Mouse (Mus musculus) kidney, embryonic 16.5 days (tissue): ENCODE results near the gene Ssna1. TPM values are rescaled to one million over a fixed set of nuclear protein-coding genes. Genes with fewer than 3 reads are reported as not detected.
A peak's percentile ranks its signal among the peaks of the same experiment; 100 is the strongest.

Source experiments
- ATAC-seq: fragments of 200-750 bp; cut with Nextera tagmentation; 2 replicates; pipeline ENCODE4 v1.8.0; 2017; ENCODE audit warnings: moderate TSS enrichment; ENCODE audit not compliant: low FRiP score, low TSS enrichment
- H3K27ac ChIP-seq: fragments of 300-500 bp; sonication (generic); 2 replicates; pipeline ENCODE4 v1.5.1; 2014; ENCODE audit warnings: low read length
- H3K27me3 ChIP-seq: fragments of 300-500 bp; sonication (generic); 2 replicates; pipeline ENCODE4 v1.6.1; 2014; ENCODE audit warnings: low read length, control low read depth, mixed read lengths; ENCODE audit not compliant: insufficient read depth
- H3K36me3 ChIP-seq: fragments of 300-500 bp; sonication (generic); 2 replicates; pipeline ENCODE4 v1.6.1; 2014; ENCODE audit warnings: low read length, control low read depth, mixed read lengths; ENCODE audit not compliant: insufficient read depth
- H3K4me1 ChIP-seq: fragments of 300-500 bp; sonication (generic); 2 replicates; pipeline ENCODE4 v1.6.1; 2014; ENCODE audit warnings: low read length, control low read depth, mixed read lengths; ENCODE audit not compliant: insufficient read depth
- H3K4me2 ChIP-seq: fragments of 300-500 bp; sonication (generic); replicated peaks from 2 replicates; pipeline ENCODE4 v1.6.1; 2014; ENCODE audit warnings: low read depth, low read length
- H3K4me3 ChIP-seq: fragments of 300-500 bp; sonication (generic); 2 replicates; pipeline ENCODE4 v1.5.1; 2014; ENCODE audit warnings: mild to moderate bottlenecking, low read length
- H3K9ac ChIP-seq: fragments of 300-500 bp; sonication (generic); replicated peaks from 2 replicates; pipeline ENCODE4 v1.6.1; 2014; ENCODE audit warnings: low read length
- H3K9me3 ChIP-seq: fragments of 300-500 bp; sonication (generic); 2 replicates; pipeline ENCODE4 v1.6.1; 2016; ENCODE audit warnings: low read length, control low read depth
- WGBS: fragments of 180-500 bp; shearing (Covaris S2); extraction: QIAGEN DNeasy Blood & Tissue Kit; methylation state at CpG from one replicate; pipeline ENCODE4 v1.1.7; 2014; 5-methylcytosine and 5-hydroxymethylcytosine counted together
- polyA plus RNA-seq: library from polyadenylated mRNA; unstranded; fragments of >200 nt; fragmentation: Nextera tagmentation; extraction: Ambion mirVana; gene quantifications from 2 replicates; pipeline ENCODE4 v1.2.1, GENCODE M21; 2015

Gene Ssna1
- polyA plus RNA-seq, 1 experiment from 2014 or later = 211 TPM

DNA sequence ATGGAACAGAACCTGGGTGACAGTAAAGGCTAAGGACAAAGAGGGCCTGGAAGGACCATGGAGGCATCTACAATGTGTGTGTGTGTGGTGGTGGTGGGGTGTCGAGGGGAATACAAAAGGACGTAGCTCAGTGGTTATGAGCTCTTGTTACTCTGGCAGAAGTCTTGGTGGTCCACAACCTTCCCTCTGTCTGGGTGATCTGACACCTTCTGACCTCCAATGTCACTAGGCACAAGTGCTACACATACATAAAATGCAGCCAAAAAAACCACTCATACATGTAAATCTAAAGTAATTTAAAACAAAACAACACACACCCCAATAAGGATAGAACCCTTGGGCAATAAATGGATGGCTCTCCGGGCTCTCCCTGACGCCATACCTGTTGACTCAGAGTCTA is 44.8 kb downstream of the Ssna1 start:
- H3K4me2 ChIP-seq = no peak overlapping the region
- ATAC-seq = no peak
- no peak overlapping the region for H3K4me3 ChIP-seq
- no peaks in the 10 kb centered on the region for H3K9me3 ChIP-seq
- no peaks in the 10 kb centered on the region for H3K27me3 ChIP-seq
- 0 out of 2 replicates have a peak, but pooled peaks cover 3% of the 10 kb centered on the region for H3K36me3 ChIP-seq
- no peak overlapping the region for H3K9ac ChIP-seq
- H3K27ac ChIP-seq = no peak overlapping the region
- peaks cover 26% of the 10 kb centered on the region for H3K4me1 ChIP-seq
- 94% methylated on average over 4 of the region's 4 CpGs for WGBS

DNA sequence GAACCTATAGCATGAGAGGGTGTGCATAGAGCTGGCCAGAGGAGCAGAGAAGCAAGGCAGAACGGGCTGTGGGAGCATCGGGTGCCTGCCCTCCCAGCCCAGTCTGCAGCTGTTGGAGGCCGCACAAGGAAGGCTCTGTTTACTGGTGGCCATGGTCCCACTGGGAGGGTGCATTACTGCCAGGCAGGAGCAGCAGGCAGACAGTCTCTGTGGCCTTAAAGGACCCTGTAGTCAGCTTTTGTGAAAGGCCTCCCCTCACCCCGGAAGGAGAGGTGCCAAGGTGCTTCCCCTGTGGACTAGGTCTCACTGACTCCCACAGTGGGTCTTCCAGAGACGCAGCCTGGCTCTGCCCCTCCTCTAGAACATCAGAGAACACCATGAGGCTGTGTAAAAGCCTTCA is 45.4 kb downstream of the Ssna1 start:
- H3K27me3 ChIP-seq = no peaks in the 10 kb centered on the region
- no peak overlapping the region for H3K9ac ChIP-seq
- H3K36me3 ChIP-seq = peaks cover 5% of the 10 kb centered on the region
- H3K4me2 ChIP-seq = no peak overlapping the region
- no peaks in the 10 kb centered on the region for H3K9me3 ChIP-seq
- ATAC-seq = no peak
- peaks cover 26% of the 10 kb centered on the region for H3K4me1 ChIP-seq
- no peak overlapping the region for H3K27ac ChIP-seq
- WGBS = 78% methylated on average over 5 of the region's 5 CpGs
- H3K4me3 ChIP-seq = no peak overlapping the region

DNA sequence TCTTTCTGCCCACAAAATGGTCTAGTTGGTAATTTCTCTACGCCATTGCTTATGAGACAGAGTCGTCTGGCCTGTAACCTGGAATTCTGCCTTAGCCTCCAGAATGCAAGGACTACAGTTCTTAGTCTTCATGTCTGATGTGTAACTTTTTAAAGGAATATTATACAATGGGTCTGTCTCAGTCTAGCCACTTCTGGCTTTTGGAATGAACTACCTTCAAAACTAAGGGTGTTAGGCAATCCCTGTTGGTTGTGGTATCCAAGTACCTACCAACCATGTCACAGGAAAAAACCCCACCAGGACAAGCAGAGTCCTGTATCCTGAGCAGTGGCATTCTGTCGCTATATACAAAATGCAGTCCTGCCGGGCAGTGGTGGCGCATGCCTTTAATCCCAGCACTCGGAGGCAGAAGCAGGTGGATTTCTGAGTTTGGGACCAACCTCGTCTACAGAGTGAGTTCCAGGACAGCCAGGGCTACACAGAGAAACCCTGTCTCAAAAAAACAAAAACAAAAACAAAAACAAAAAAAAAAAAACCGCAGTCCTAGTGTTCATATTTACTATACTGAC is 46.3 kb downstream of the Ssna1 start:
- Histone ChIP-seq H3K4me1 (peaks cover 28% of the 10 kb centered on the region), H3K9ac (peak overlapping the region; percentile 79), H3K4me3 (peak overlapping the region; percentile 85), H3K9me3 (no peaks in the 10 kb centered on the region), H3K4me2 (peak overlapping the region; percentile 53), H3K27ac (peak overlapping the region; percentile 99), H3K27me3 (no peaks in the 10 kb centered on the region), H3K36me3 (peaks cover 14% of the 10 kb centered on the region)
- 79% methylated on average over 8 of the region's 8 CpGs for WGBS
- no peak for ATAC-seq

DNA sequence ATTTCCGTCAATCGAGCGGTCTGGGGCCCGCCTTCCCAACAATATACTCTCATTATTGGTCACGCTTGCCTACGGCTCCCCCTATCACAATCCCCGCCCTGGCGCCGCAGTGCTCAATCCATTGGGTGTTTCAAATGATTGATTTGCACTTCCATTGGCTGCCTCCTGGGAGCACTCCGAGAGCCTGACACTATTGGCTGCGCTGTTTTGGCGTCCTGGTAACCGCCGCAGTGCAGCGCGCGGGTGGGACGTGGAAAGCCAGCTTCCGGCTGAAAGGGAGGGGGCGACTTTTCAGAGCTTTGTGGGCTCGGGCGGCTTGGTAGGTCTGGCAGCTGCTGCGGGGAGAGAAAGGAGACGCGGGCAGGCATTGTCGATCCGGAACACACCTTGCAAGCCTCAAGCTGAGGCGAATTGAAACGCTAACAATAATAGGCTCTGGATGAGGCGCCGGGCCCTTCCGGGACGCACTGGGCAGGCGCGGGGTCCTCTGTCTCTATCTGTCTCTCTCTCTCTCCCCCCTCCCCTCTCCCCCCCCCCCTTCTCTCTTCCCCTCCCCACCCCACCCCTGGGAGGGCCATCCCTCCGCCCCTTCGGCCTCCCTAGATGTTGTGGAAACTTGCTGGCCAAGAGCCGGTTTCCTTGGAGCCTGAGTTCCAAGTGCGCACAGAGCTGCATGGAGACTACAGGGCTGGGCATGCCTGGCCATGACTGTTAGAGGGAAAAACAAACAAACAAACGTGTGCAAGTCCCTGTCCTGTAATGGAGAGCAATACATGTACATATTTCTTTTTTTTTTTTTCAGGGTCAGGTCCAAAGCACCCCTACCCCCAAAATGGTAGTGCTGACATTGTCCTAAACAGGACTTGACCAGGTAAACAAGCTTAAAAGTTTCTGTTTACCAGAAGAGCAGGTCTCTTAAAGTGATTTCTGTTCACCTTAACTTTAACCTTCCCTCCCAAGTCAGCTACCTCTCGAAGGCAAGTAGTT is 47.2 kb downstream of the Ssna1 start:
- Histone ChIP-seq H3K4me3 (peak overlapping the region; percentile 85), H3K4me2 (peak overlapping the region; percentile 53), H3K9ac (peak overlapping the region; percentile 79), H3K27ac (peak overlapping the region; percentile 99), H3K4me1 (peaks cover 28% of the 10 kb centered on the region), H3K27me3 (no peaks in the 10 kb centered on the region), H3K9me3 (no peaks in the 10 kb centered on the region), H3K36me3 (peaks cover 14% of the 10 kb centered on the region)
- 2% methylated on average over 41 of the region's 41 CpGs for WGBS
- peak; percentile 97 for ATAC-seq

DNA sequence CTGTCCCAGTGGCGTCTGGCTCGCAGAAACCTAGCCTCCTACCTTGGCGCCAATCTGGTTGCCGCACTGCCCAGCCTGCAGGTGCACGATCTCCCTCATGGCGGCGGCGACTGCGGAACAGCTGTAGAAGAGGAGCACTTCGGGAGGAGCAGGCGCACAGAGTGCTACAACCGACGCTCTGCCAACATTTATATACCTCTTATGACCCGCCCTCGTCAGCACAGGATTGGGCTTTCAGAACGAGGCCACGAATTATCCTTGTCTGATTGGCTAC is 47.8 kb downstream of the Ssna1 start, which contains the start of gene Tubb4b:
TSS of gene Tubb4b (minus strand) at position 211 of the 274 bp plus-strand sequence.
- Histone ChIP-seq H3K27me3 (no peaks in the 10 kb centered on the region), H3K4me3 (peak within 1 kb of the TSS; percentile 85), H3K4me2 (peak within 1 kb of the TSS; percentile 78), H3K9me3 (no peaks in the 10 kb centered on the region), H3K36me3 (peaks cover 14% of the 10 kb centered on the region), H3K4me1 (peaks cover 28% of the 10 kb centered on the region), H3K9ac (peak within 1 kb of the TSS; percentile 90), H3K27ac (peak within 1 kb of the TSS; percentile 99)
- under 1% methylated on average over 17 of the region's 17 CpGs for WGBS
- ATAC-seq = no peak

DNA sequence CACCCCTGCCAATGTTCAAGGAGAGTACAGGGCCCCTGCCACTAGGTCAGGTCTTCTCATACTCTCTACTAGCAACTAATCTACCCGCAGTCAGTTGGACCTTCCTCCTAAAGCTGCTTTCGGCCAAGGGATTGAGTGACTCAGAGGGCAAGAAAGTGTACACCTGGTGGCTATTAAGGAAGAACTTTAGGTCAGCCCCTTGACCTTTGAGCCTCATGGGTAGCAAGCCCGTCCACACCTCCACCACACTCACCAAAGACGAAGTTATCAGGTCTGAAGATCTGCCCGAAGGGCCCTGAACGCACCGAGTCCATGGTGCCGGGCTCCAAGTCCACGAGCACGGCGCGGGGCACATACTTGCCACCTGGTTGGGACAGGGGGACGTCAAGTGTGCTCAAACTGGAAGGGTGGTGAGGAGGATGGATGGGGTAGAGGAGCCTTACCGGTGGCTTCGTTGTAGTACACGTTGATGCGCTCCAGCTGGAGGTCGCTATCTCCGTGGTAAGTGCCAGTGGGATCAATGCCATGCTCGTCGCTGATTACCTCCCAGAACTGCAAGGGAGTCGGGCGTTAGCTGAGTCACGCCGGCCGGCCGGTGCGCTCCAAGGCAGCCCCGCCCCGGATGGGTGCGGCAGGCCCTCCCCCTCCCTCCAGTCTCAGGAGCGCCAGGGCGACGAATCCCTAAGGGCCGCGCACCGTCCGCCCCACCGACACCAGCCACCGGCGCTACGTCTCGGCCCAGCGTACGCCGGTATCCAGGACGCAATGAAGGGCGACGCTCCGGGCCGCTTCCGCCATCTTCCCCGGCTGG is 48.4 kb downstream of the Ssna1 start:
- Histone ChIP-seq H3K9me3 (no peaks in the 10 kb centered on the region), H3K27ac (peak overlapping the region; percentile 97), H3K4me1 (peaks cover 26% of the 10 kb centered on the region), H3K4me3 (peak overlapping the region; percentile 85), H3K9ac (peak overlapping the region; percentile 90), H3K4me2 (peak overlapping the region; percentile 78), H3K27me3 (no peaks in the 10 kb centered on the region), H3K36me3 (peaks cover 14% of the 10 kb centered on the region)
- ATAC-seq = peak; percentile 37
- under 1% methylated on average over 53 of the region's 53 CpGs for WGBS

DNA sequence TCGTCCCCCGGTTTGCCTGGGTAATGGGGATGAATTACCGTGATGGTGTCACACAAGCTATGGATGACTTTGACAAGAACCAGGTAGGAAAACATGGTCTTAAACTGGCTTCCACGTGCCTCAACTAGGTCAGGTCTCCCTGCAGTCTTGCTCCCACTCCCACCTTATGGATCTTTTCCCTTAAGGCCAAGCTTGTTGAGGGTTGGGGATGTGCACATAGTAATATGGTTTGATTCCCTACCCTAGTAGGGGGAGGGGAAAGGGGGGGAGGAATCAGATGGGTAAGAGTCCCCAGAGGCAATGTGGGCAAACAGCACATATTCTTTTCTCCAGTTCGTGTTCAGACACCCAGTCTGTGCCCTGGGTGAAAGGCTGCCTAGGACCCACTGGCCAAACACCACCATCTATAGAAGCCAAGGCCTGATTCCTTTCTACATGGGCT is 50.9 kb downstream of the Ssna1 start:
- no peak overlapping the region for H3K9ac ChIP-seq
- H3K27me3 ChIP-seq = no peaks in the 10 kb centered on the region
- 72% methylated on average over 5 of the region's 5 CpGs for WGBS
- no peak overlapping the region for H3K27ac ChIP-seq
- no peak overlapping the region for H3K4me2 ChIP-seq
- H3K4me3 ChIP-seq = no peak overlapping the region
- H3K9me3 ChIP-seq = no peaks in the 10 kb centered on the region
- peaks cover 16% of the 10 kb centered on the region for H3K4me1 ChIP-seq
- ATAC-seq = no peak
- H3K36me3 ChIP-seq = peaks cover 14% of the 10 kb centered on the region

Other genes starting within 250 kb of the Ssna1 start
- gene Nsmf, start 218.1 kb downstream of the Ssna1 start, polyA plus RNA-seq = 101 and 103 TPM in 2 replicates
- 8.6 and 10.0 TPM in 2 replicates for gene Entpd8, start 192.1 kb downstream of the Ssna1 start, polyA plus RNA-seq
- 0.39 and 0.65 TPM in 2 replicates for gene Noxa1, start 177.3 kb downstream of the Ssna1 start, polyA plus RNA-seq
- 18.4 and 18.8 TPM in 2 replicates for gene Nrarp, start 91.7 kb downstream of the Ssna1 start, polyA plus RNA-seq
- 16.0 and 16.8 TPM in 2 replicates for gene Tor4a, start 75.6 kb downstream of the Ssna1 start, polyA plus RNA-seq
- gene Nelfb, start 60.9 kb downstream of the Ssna1 start, polyA plus RNA-seq = 131 and 138 TPM in 2 replicates
- 0.54 and 0.82 TPM in 2 replicates for gene Stpg3, start 57.8 kb downstream of the Ssna1 start, polyA plus RNA-seq
- gene Fam166a, start 53.7 kb downstream of the Ssna1 start, polyA plus RNA-seq = 0.37 TPM in 1 of 2 replicates, not detected in the other
- gene Tubb4b, start 47.7 kb downstream of the Ssna1 start, polyA plus RNA-seq = 627 and 671 TPM in 2 replicates
- gene Slc34a3, start 38.1 kb downstream of the Ssna1 start, polyA plus RNA-seq = 1.9 and 2.0 TPM in 2 replicates
- 0.55 and 0.69 TPM in 2 replicates for gene Rnf224, start 35.7 kb downstream of the Ssna1 start, polyA plus RNA-seq
- 24.0 and 26.3 TPM in 2 replicates for gene Rnf208, start 30.2 kb downstream of the Ssna1 start, polyA plus RNA-seq
- gene Cysrt1, start 30.0 kb downstream of the Ssna1 start, polyA plus RNA-seq = 0.21 and 0.30 TPM in 2 replicates
- 6.1 and 7.0 TPM in 2 replicates for gene AL732309.1, start 25.6 kb downstream of the Ssna1 start, polyA plus RNA-seq
- 24.8 and 25.6 TPM in 2 replicates for gene Tmem203, start 17.0 kb downstream of the Ssna1 start, polyA plus RNA-seq
- gene Tprn, start 9.8 kb downstream of the Ssna1 start, polyA plus RNA-seq = 12.0 and 12.1 TPM in 2 replicates
- 146 and 152 TPM in 2 replicates for gene Anapc2, start within 50 bp of the Ssna1 start, polyA plus RNA-seq
- not detected in 2 replicates for gene Tmem210, start 15.7 kb upstream of the Ssna1 start, polyA plus RNA-seq
- not detected in 2 replicates for gene Lrrc26, start 17.5 kb upstream of the Ssna1 start, polyA plus RNA-seq
- gene Grin1, start 46.7 kb upstream of the Ssna1 start, polyA plus RNA-seq = 0.22 and 0.60 TPM in 2 replicates
- 53.7 and 57.5 TPM in 2 replicates for gene Man1b1, start 59.9 kb upstream of the Ssna1 start, polyA plus RNA-seq
- gene Dpp7, start 83.9 kb upstream of the Ssna1 start, polyA plus RNA-seq = 32.8 and 33.2 TPM in 2 replicates
- 38.9 and 49.2 TPM in 2 replicates for gene Uap1l1, start 93.2 kb upstream of the Ssna1 start, polyA plus RNA-seq
- gene Sapcd2, start 99.9 kb upstream of the Ssna1 start, polyA plus RNA-seq = 39.3 and 41.2 TPM in 2 replicates
- gene Entpd2, start 123.4 kb upstream of the Ssna1 start, polyA plus RNA-seq = 5.5 and 6.4 TPM in 2 replicates
- 52.4 and 58.3 TPM in 2 replicates for gene Npdc1, start 126.9 kb upstream of the Ssna1 start, polyA plus RNA-seq
- gene Fut7, start 150.8 kb upstream of the Ssna1 start, polyA plus RNA-seq = not detected in 2 replicates
- gene Abca2, start 156.3 kb upstream of the Ssna1 start, polyA plus RNA-seq = 12.7 and 14.3 TPM in 2 replicates
- 3.9 and 8.5 TPM in 2 replicates for gene Clic3, start 184.4 kb upstream of the Ssna1 start, polyA plus RNA-seq
- 33.8 and 35.9 TPM in 2 replicates for gene Paxx, start 188.7 kb upstream of the Ssna1 start, polyA plus RNA-seq
- 1.8 and 4.7 TPM in 2 replicates for gene Ptgds, start 197.6 kb upstream of the Ssna1 start, polyA plus RNA-seq
- not detected in 2 replicates for gene Lcn12, start 221.5 kb upstream of the Ssna1 start, polyA plus RNA-seq
- gene Fbxw5, start 228.3 kb upstream of the Ssna1 start, polyA plus RNA-seq = 105 and 115 TPM in 2 replicates
- 9.5 and 9.6 TPM in 2 replicates for gene C8g, start 229.3 kb upstream of the Ssna1 start, polyA plus RNA-seq